Mouse (Mus musculus) myocyte (in vitro differentiated cells): Measurements from ENCODE around the gene Fkbp5.

Experiments used
- MAX ChIP-seq: IDR thresholded peaks from one replicate; pipeline ENCODE4 v1.6.1; 2011; ENCODE audit warnings: low read depth, mild to moderate bottlenecking, control low read depth
- POLR2A ChIP-seq: IDR thresholded peaks from one replicate; pipeline ENCODE4 v1.6.1; 2011; ENCODE audit warnings: low read depth, mild to moderate bottlenecking, control low read depth, moderate library complexity; ENCODE audit not compliant: insufficient read length

GRCm38 (mm10) chr17:28365122-28365521 lies 152.2 kb downstream of the Fkbp5 start, which contains the start of gene Tulp1:
- TF ChIP-seq POLR2A (no peak), MAX (no peak)
